Mouse (Mus musculus): Measurements from ENCODE around the gene Vmn2r99.

Vmn2r99 gene

DNA sequence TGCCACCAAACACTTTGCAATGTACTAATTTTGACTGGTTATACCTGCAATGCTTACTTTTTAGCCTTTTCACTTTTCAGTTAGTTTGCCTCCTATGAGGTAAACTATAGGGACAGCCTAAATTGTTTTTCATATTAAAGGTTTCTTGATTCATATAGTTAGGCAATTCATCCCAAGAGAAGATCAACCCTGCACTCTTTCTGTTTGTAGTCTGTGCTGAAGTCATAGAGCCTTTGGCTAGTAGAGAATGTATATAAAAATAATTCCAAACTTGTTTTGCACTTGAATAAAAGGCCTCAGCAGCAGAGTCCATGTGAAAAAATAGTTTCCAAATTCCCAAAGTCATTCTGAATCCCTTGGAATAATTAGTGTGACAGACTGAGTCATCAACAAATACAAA is at the start of gene Vmn2r99:
Vmn2r99 (plus strand) TSS at position 301 of the 400 bp plus-strand sequence.
- no peak for DNase-seq

DNA sequence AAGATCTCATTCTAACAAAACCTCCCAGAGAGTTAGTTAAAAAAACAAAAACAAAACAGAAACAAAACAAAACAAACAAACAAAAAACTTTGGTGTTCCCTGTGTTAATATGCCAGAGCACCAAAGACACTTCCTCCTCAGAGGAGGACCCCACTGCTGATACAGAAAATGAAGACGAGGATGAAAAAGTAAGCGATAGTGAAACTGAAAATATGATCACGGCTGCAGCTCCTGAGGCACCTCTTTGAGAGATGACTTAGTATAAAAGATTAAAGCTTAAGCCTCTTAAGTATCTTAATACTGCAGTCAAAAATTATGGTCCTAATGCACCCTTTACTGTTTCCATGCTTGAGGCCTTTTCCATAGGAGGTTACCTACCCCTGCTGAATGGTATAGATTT is 75.9 kb downstream of the Vmn2r99 start:
- DNase-seq, result no peak

DNA sequence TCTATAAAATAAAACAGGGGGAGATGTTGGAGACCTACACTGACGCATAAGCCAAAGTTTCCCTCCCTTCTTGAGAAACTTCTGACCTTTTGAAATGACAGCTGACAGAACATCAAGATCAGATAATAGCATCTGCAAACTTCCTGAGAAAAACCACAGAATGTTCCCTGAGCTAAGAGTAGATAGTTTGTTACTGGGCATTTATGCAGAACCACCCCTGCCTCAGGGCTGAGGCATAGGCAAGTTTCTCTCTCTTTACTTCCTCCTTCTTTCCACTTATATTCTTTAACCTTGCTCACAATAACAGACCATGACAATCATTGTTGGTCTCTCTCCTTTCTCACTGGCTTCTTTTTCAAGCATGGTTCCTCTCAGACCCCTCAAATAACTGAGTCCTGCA is 83.2 kb downstream of the Vmn2r99 start:
- no peak for DNase-seq
